Mouse (Mus musculus) brain, embryonic 14.5 days (tissue): Measurements from ENCODE around the gene Sdk1.

ENCODE experiments used
- CTCF ChIP-seq: fragments of 200-500 bp; IDR thresholded peaks from 2 replicates; pipeline ENCODE4 v1.5.1; 2012; ENCODE audit warnings: inconsistent platforms, mild to moderate bottlenecking, moderate library complexity, borderline replicate concordance; ENCODE audit not compliant: insufficient read depth, insufficient read length; ENCODE audit errors: extremely low read depth
- POLR2A ChIP-seq: fragments of 200-500 bp; IDR thresholded peaks from 2 replicates; pipeline ENCODE4 v1.6.1; 2012; ENCODE audit warnings: mild to moderate bottlenecking, inconsistent platforms, borderline replicate concordance; ENCODE audit not compliant: poor library complexity, insufficient read depth, insufficient read length, severe bottlenecking; ENCODE audit errors: extremely low read depth

GRCm38 (mm10) chr5:141394586-141394985 is 153.3 kb downstream of the Sdk1 start:
- TF ChIP-seq CTCF = no peak
- TF ChIP-seq POLR2A = no peak
